Mouse (Mus musculus) olfactory bulb, adult 2 months (tissue): Measurements from ENCODE around the gene Mpdz. TPM values are rescaled to one million over a fixed set of nuclear protein-coding genes. Genes with fewer than 3 reads are reported as not detected.

Experiments
- H3K27ac ChIP-seq: fragments of 200-500 bp; 2 replicates; pipeline ENCODE4 v1.5.1; 2012; ENCODE audit warnings: low read depth, low read length; ENCODE audit not compliant: insufficient read depth
- H3K4me1 ChIP-seq: fragments of 200-500 bp; 2 replicates; pipeline ENCODE4 v1.6.1; 2012; ENCODE audit warnings: low read length; ENCODE audit not compliant: control insufficient read depth, insufficient read depth
- H3K4me3 ChIP-seq: fragments of 200-500 bp; 2 replicates; pipeline ENCODE4 v1.5.1; 2012; ENCODE audit warnings: mild to moderate bottlenecking, low read depth, low read length, moderate library complexity; ENCODE audit not compliant: insufficient read depth
- CTCF ChIP-seq: fragments of 200-500 bp; IDR thresholded peaks from 2 replicates; pipeline ENCODE4 v1.5.1; 2012; ENCODE audit warnings: low read depth, mild to moderate bottlenecking, low read length, moderate library complexity; ENCODE audit not compliant: insufficient read depth
- POLR2A ChIP-seq: fragments of 200-500 bp; IDR thresholded peaks from 2 replicates; pipeline ENCODE4 v1.6.1; 2012; ENCODE audit warnings: mild to moderate bottlenecking, low read depth, low read length, moderate library complexity; ENCODE audit not compliant: insufficient read depth
- WGBS: fragments of 180-500 bp; shearing (Covaris S2); methylation state at CpG from one replicate; pipeline ENCODE4 v1.1.7; 2018; 5-methylcytosine and 5-hydroxymethylcytosine counted together
- polyA plus RNA-seq: library from polyadenylated mRNA; stranded (reverse); fragments of >200 nt; gene quantifications from 2 replicates; pipeline ENCODE4 v1.2.4, GENCODE M21; 2012; ENCODE audit warnings: low replicate concordance; ENCODE audit not compliant: missing spikeins, insufficient read depth, insufficient read length

The Mpdz gene
- polyA plus RNA-seq, 1 experiment, result not detected

GRCm38 (mm10) chr4:81309473-81310167 is 133.0 kb downstream of the Mpdz start:
- no peak for TF ChIP-seq CTCF
- no peak for TF ChIP-seq POLR2A
- Histone ChIP-seq H3K27ac (no peak overlapping the region), H3K4me3 (no peak overlapping the region), H3K4me1 (peaks cover under 1% of the 10 kb centered on the region; the same call in 1 of the 2 replicates)
- 63% methylated on average over 12 of the region's 12 CpGs for WGBS

GRCm38 (mm10) chr4:81307596-81308265 is 134.9 kb downstream of the Mpdz start:
- Histone ChIP-seq H3K4me1 (no peaks in the 10 kb centered on the region), H3K27ac (no peak overlapping the region), H3K4me3 (no peak overlapping the region)
- 90% methylated on average over 10 of the region's 10 CpGs for WGBS
- TF ChIP-seq POLR2A (no peak), CTCF (no peak)

- WGBS, result 96% methylated on average over 3 of the region's 3 CpGs
- Histone ChIP-seq H3K27ac (no peak overlapping the region), H3K4me3 (no peak overlapping the region), H3K4me1 (no peaks in the 10 kb centered on the region)
- TF ChIP-seq CTCF (no peak), POLR2A (no peak)
Observed at GRCm38 (mm10) chr4:81302056-81302455, 140.6 kb downstream of the Mpdz start.

GRCm38 (mm10) chr4:81298384-81298783 is 144.2 kb downstream of the Mpdz start:
- Histone ChIP-seq H3K4me3 (no peak overlapping the region), H3K4me1 (no peaks in the 10 kb centered on the region), H3K27ac (no peak overlapping the region)
- TF ChIP-seq POLR2A (no peak), CTCF (no peak)
- 87% methylated on average over 4 of the region's 4 CpGs for WGBS

GRCm38 (mm10) chr4:81293309-81293708 is 149.3 kb downstream of the Mpdz start:
- TF ChIP-seq CTCF (no peak), POLR2A (no peak)
- Histone ChIP-seq H3K4me1 (no peaks in the 10 kb centered on the region), H3K27ac (no peak overlapping the region), H3K4me3 (no peak overlapping the region)

GRCm38 (mm10) chr4:81285564-81285963 is 157.1 kb downstream of the Mpdz start:
- no peak overlapping the region for H3K4me3 ChIP-seq
- H3K27ac ChIP-seq, result no peak overlapping the region
- H3K4me1 ChIP-seq, result no peaks in the 10 kb centered on the region
- WGBS, result 93% methylated on average over 4 of the region's 4 CpGs
- no peak for TF ChIP-seq CTCF
- no peak for TF ChIP-seq POLR2A

- Histone ChIP-seq H3K4me3 (no peak overlapping the region), H3K4me1 (no peaks in the 10 kb centered on the region), H3K27ac (no peak overlapping the region)
- 99% methylated on average over 3 of the region's 3 CpGs for WGBS
- no peak for TF ChIP-seq CTCF
- TF ChIP-seq POLR2A, result no peak
Observed at GRCm38 (mm10) chr4:81283611-81284010, 159.0 kb downstream of the Mpdz start.

GRCm38 (mm10) chr4:81283081-81283480 is 159.5 kb downstream of the Mpdz start:
- WGBS, result 91% methylated on average over 6 of the region's 6 CpGs
- Histone ChIP-seq H3K27ac (no peak overlapping the region), H3K4me1 (no peaks in the 10 kb centered on the region)

GRCm38 (mm10) chr4:81280098-81280497 is 162.5 kb downstream of the Mpdz start:
- H3K4me3 ChIP-seq, result no peak overlapping the region
- TF ChIP-seq POLR2A (no peak), CTCF (no peak)
- no peak overlapping the region for H3K27ac ChIP-seq
- H3K4me1 ChIP-seq, result no peaks in the 10 kb centered on the region
- WGBS, result 67% methylated on average over 4 of the region's 4 CpGs

More at GRCm38 (mm10) chr4:81283081-81283480, 159.5 kb downstream of the Mpdz start:
- TF ChIP-seq CTCF, result no peak
- H3K4me3 ChIP-seq, result no peak overlapping the region

GRCm38 (mm10) chr4:81279451-81279850 is 163.2 kb downstream of the Mpdz start:
- 72% methylated on average over 5 of the region's 5 CpGs for WGBS
- H3K4me1 ChIP-seq, result no peaks in the 10 kb centered on the region
- no peak overlapping the region for H3K27ac ChIP-seq
- H3K4me3 ChIP-seq, result no peak overlapping the region
- TF ChIP-seq CTCF (no peak), POLR2A (no peak)
